Mouse (Mus musculus) midbrain, embryonic 12.5 days (tissue): Measurements from ENCODE around the gene Gm49342. TPM values are rescaled to one million over a fixed set of nuclear protein-coding genes. Genes with fewer than 3 reads are reported as not detected.

ENCODE experiments used
- ATAC-seq: fragments of 200-750 bp; cut with Nextera tagmentation; 2 replicates; pipeline ENCODE4 v1.8.0; 2017; ENCODE audit warnings: low read depth, moderate TSS enrichment, moderate library complexity; ENCODE audit not compliant: low FRiP score
- H3K27ac ChIP-seq: fragments of 300-500 bp; sonication (generic); replicated peaks from 2 replicates; pipeline ENCODE4 v1.5.1; 2016; ENCODE audit warnings: mild to moderate bottlenecking
- H3K27me3 ChIP-seq: fragments of 300-500 bp; sonication (generic); 2 replicates; pipeline ENCODE4 v1.6.1; 2016; ENCODE audit warnings: mild to moderate bottlenecking
- H3K36me3 ChIP-seq: fragments of 300-500 bp; sonication (generic); 2 replicates; pipeline ENCODE4 v1.6.1; 2016
- H3K4me1 ChIP-seq: fragments of 300-500 bp; sonication (generic); 2 replicates; pipeline ENCODE4 v1.6.1; 2016
- H3K4me2 ChIP-seq: fragments of 300-500 bp; sonication (generic); replicated peaks from 2 replicates; pipeline ENCODE4 v1.6.1; 2016; ENCODE audit warnings: mild to moderate bottlenecking, moderate library complexity
- H3K4me3 ChIP-seq: fragments of 300-500 bp; sonication (generic); 2 replicates; pipeline ENCODE4 v1.5.1; 2016; ENCODE audit warnings: mild to moderate bottlenecking
- H3K9ac ChIP-seq: fragments of 300-500 bp; sonication (generic); replicated peaks from 2 replicates; pipeline ENCODE4 v1.6.1; 2016; ENCODE audit warnings: mild to moderate bottlenecking, moderate library complexity
- H3K9me3 ChIP-seq: fragments of 300-500 bp; sonication (generic); 2 replicates; pipeline ENCODE4 v1.6.1; 2016; ENCODE audit warnings: mild to moderate bottlenecking
- WGBS: fragments of 180-500 bp; shearing (Covaris S2); methylation state at CpG from one replicate; pipeline ENCODE4 v1.1.7; 2016; 5-methylcytosine and 5-hydroxymethylcytosine counted together
- polyA plus RNA-seq: library from polyadenylated mRNA; unstranded; fragments of >200 nt; fragmentation: Nextera tagmentation; extraction: Ambion mirVana; gene quantifications from 2 replicates; pipeline ENCODE4 v1.2.1, GENCODE M21; 2016

Gm49342 gene
- polyA plus RNA-seq, 1 experiment from 2014 or later: not detected

- Histone ChIP-seq H3K4me2 (no peak within 1 kb of the TSS), H3K4me1 (no peaks in the 10 kb centered on the region), H3K4me3 (no peak within 1 kb of the TSS), H3K36me3 (no peaks in the 10 kb centered on the region), H3K9me3 (no peaks in the 10 kb centered on the region), H3K27me3 (no peaks in the 10 kb centered on the region), H3K27ac (no peak within 1 kb of the TSS), H3K9ac (no peak within 1 kb of the TSS)
- no peak for ATAC-seq
- WGBS: 90% methylated on average over 8 of the region's 8 CpGs
Observed at GRCm38 (mm10) chr14:51007152-51007801, 63.0 kb downstream of the Gm49342 start, which contains the start of gene Rnase10. TSS of gene Rnase10 (plus strand) at chr14:51007751.

- Histone ChIP-seq H3K27me3 (no peaks in the 10 kb centered on the region), H3K9me3 (no peaks in the 10 kb centered on the region), H3K36me3 (no peaks in the 10 kb centered on the region), H3K27ac (no peak overlapping the region), H3K4me3 (no peak overlapping the region), H3K9ac (no peak overlapping the region), H3K4me2 (no peak overlapping the region), H3K4me1 (no peaks in the 10 kb centered on the region)
- no peak for ATAC-seq
- 84% methylated on average over 13 of the region's 13 CpGs for WGBS
Observed at GRCm38 (mm10) chr14:51007914-51008713, 63.8 kb downstream of the Gm49342 start.

DNA sequence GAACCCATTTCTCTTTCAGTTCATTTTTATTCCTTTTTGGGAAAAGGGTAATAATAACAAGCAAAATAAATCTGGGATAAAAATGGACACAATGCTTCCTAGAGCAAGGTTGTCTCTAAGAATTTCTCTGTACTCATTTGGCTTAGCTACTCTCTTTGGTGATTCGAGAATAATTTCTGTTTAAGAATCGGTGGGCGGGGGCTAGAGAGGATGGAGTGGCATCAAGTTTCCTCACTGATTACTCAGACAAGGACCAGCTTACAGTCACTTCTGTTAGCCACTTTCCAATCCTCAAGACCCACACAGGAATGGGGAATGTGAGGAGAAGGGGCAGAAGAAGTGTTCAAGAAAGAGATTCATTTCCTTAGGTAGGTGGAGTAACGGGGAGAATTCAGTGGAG is 64.5 kb downstream of the Gm49342 start:
- no peak for ATAC-seq
- no peak overlapping the region for H3K4me2 ChIP-seq
- 91% methylated on average over 4 of the region's 4 CpGs for WGBS

GRCm38 (mm10) chr14:51009572-51009971 is 65.3 kb downstream of the Gm49342 start:
- Histone ChIP-seq H3K27ac (no peak overlapping the region), H3K4me1 (no peaks in the 10 kb centered on the region), H3K9ac (no peak overlapping the region), H3K4me2 (no peak overlapping the region), H3K4me3 (no peak overlapping the region), H3K27me3 (no peaks in the 10 kb centered on the region), H3K36me3 (no peaks in the 10 kb centered on the region), H3K9me3 (no peaks in the 10 kb centered on the region)
- ATAC-seq: no peak
- 87% methylated on average over 6 of the region's 6 CpGs for WGBS

More for the DNA sequence above, 64.5 kb downstream of the Gm49342 start:
- Histone ChIP-seq H3K27me3 (no peaks in the 10 kb centered on the region), H3K4me1 (no peaks in the 10 kb centered on the region), H3K27ac (no peak overlapping the region), H3K4me3 (no peak overlapping the region), H3K9ac (no peak overlapping the region), H3K36me3 (no peaks in the 10 kb centered on the region), H3K9me3 (no peaks in the 10 kb centered on the region)

Other genes starting within 250 kb of the Gm49342 start
- gene Olfr748, start 237.1 kb upstream of the Gm49342 start, polyA plus RNA-seq: not detected in 2 replicates
- not detected in 2 replicates for gene Olfr749, start 199.4 kb upstream of the Gm49342 start, polyA plus RNA-seq
- gene Ttc5, start 159.0 kb upstream of the Gm49342 start, polyA plus RNA-seq: 108 and 121 TPM in 2 replicates
- not detected in 2 replicates for gene Ccnb1ip1, start 136.8 kb upstream of the Gm49342 start, polyA plus RNA-seq
- gene Parp2, start 136.7 kb upstream of the Gm49342 start, polyA plus RNA-seq: 52.1 and 55.8 TPM in 2 replicates
- gene Tep1, start 74.0 kb upstream of the Gm49342 start, polyA plus RNA-seq: 3.7 and 5.1 TPM in 2 replicates
- 0.35 and 0.60 TPM in 2 replicates for gene Klhl33, start 47.0 kb upstream of the Gm49342 start, polyA plus RNA-seq
- 141 and 147 TPM in 2 replicates for gene Osgep, start 19.6 kb upstream of the Gm49342 start, polyA plus RNA-seq
- 321 and 333 TPM in 2 replicates for gene Apex1, start 19.5 kb upstream of the Gm49342 start, polyA plus RNA-seq
- gene Pip4p1, start 13.7 kb upstream of the Gm49342 start, polyA plus RNA-seq: 68.3 and 72.8 TPM in 2 replicates
- gene Pnp, start 13.4 kb upstream of the Gm49342 start, polyA plus RNA-seq: 50.0 and 50.1 TPM in 2 replicates
- 0.46 and 0.52 TPM in 2 replicates for gene Pnp2, start 11.5 kb downstream of the Gm49342 start, polyA plus RNA-seq
- not detected in 2 replicates for gene Rnase10, start 63.2 kb downstream of the Gm49342 start, polyA plus RNA-seq
- not detected in 2 replicates for gene Rnase9, start 97.4 kb downstream of the Gm49342 start, polyA plus RNA-seq
- not detected in 2 replicates for gene Rnase11, start 105.6 kb downstream of the Gm49342 start, polyA plus RNA-seq
- gene Rnase12, start 113.1 kb downstream of the Gm49342 start, polyA plus RNA-seq: not detected in 2 replicates
- 0.03 TPM in 1 of 2 replicates, not detected in the other for gene Olfr750, start 129.9 kb downstream of the Gm49342 start, polyA plus RNA-seq
- 12.0 and 14.2 TPM in 2 replicates for gene Rnase4, start 146.6 kb downstream of the Gm49342 start, polyA plus RNA-seq
- gene Ang, start 146.6 kb downstream of the Gm49342 start, polyA plus RNA-seq: 1.9 and 3.2 TPM in 2 replicates
- gene Eddm3b, start 169.9 kb downstream of the Gm49342 start, polyA plus RNA-seq: not detected in 2 replicates
- gene Rnase6, start 179.4 kb downstream of the Gm49342 start, polyA plus RNA-seq: 0.43 and 0.50 TPM in 2 replicates
- gene Rnase1, start 202.3 kb downstream of the Gm49342 start, polyA plus RNA-seq: not detected in 2 replicates
- not detected in 2 replicates for gene Rnase2b, start 217.7 kb downstream of the Gm49342 start, polyA plus RNA-seq